Mouse (Mus musculus) liver, embryonic 14.5 days (tissue): Measurements from ENCODE around the gene Mmel1. TPM values are rescaled to one million over a fixed set of nuclear protein-coding genes. Genes with fewer than 3 reads are reported as not detected.

Experiments
- ATAC-seq: fragments of 200-750 bp; cut with Nextera tagmentation; 2 replicates; pipeline ENCODE4 v1.8.0; 2017; ENCODE audit warnings: moderate number of reproducible peaks, mild to moderate bottlenecking, moderate library complexity; ENCODE audit not compliant: insufficient read depth
- DNase-seq, 3 experiments: peaks; one replicate each; pipeline ENCODE4 v3.0.0-alpha.2; 2012 to 2013; ENCODE audit warnings: low read depth in 3 of 3, low spot score in 3 of 3
- H3K27ac ChIP-seq: fragments of 300-500 bp; sonication (generic); 2 replicates; pipeline ENCODE4 v1.5.1; 2014; ENCODE audit warnings: moderate library complexity, mild to moderate bottlenecking, control low read depth, inconsistent platforms
- H3K27me3 ChIP-seq: fragments of 300-500 bp; sonication (generic); 2 replicates; pipeline ENCODE4 v1.6.1; 2014; ENCODE audit warnings: mild to moderate bottlenecking, low read length, moderate library complexity; ENCODE audit not compliant: control insufficient read depth, insufficient read depth
- H3K36me3 ChIP-seq: fragments of 300-500 bp; sonication (generic); replicated peaks from 2 replicates; pipeline ENCODE4 v1.6.1; 2014; ENCODE audit warnings: low read depth; ENCODE audit not compliant: control insufficient read depth, insufficient read depth
- H3K4me1 ChIP-seq, 2 experiments: fragments of 200-500 bp in 1 of 2; fragments of 300-500 bp in 1 of 2; sonication (generic) in 1 of 2; replicated peaks; 2 replicates each; pipeline ENCODE4 v1.6.1; 2012 to 2014; ENCODE audit warnings: antibody characterized with exemption in 1 of 2, inconsistent platforms in 1 of 2, low read length in 1 of 2; ENCODE audit not compliant: control insufficient read depth in 2 of 2, insufficient read depth in 2 of 2
- H3K4me2 ChIP-seq: fragments of 300-500 bp; sonication (generic); 2 replicates; pipeline ENCODE4 v1.6.1; 2014; ENCODE audit warnings: low read depth, mild to moderate bottlenecking, control low read depth, moderate library complexity
- H3K4me3 ChIP-seq, 2 experiments: fragments of 200-500 bp in 1 of 2; fragments of 300-500 bp in 1 of 2; sonication (generic) in 1 of 2; 2 replicates each; pipeline ENCODE4 v1.5.1; 2012 to 2014; ENCODE audit warnings: low read depth in 2 of 2, low read length in 2 of 2, mild to moderate bottlenecking in 2 of 2, control low read depth in 1 of 2, inconsistent platforms in 1 of 2, moderate library complexity in 1 of 2; ENCODE audit not compliant: insufficient read depth in 1 of 2
- H3K9ac ChIP-seq: fragments of 300-500 bp; sonication (generic); replicated peaks from 2 replicates; pipeline ENCODE4 v1.6.1; 2014; ENCODE audit warnings: mild to moderate bottlenecking, control low read depth, moderate library complexity
- H3K9me3 ChIP-seq: fragments of 300-500 bp; sonication (generic); 2 replicates; pipeline ENCODE4 v1.6.1; 2016; ENCODE audit warnings: low read length, mixed read lengths; ENCODE audit not compliant: control insufficient read depth
- CTCF ChIP-seq: IDR thresholded peaks from 2 replicates; pipeline ENCODE4 v1.5.1; 2016; ENCODE audit warnings: antibody characterized with exemption, low read depth, control low read depth
- EP300 ChIP-seq: IDR thresholded peaks from 2 replicates; pipeline ENCODE4 v1.6.1; 2016; ENCODE audit warnings: antibody characterized with exemption, low read depth
- WGBS: fragments of 180-500 bp; shearing (Covaris S2); extraction: QIAGEN DNeasy Blood & Tissue Kit; methylation state at CpG from one replicate; pipeline ENCODE4 v1.1.7; 2014; ENCODE audit not compliant: insufficient replicate concordance; 5-methylcytosine and 5-hydroxymethylcytosine counted together
- polyA plus RNA-seq, 2 experiments: library from polyadenylated mRNA; depleted of rRNA in 1 of 2; stranded (reverse) in 1 of 2; unstranded in 1 of 2; fragments of >200 nt; fragmentation: Nextera tagmentation in 1 of 2; extraction: Ambion mirVana in 1 of 2; gene quantifications; 2 replicates each; pipeline versions ENCODE4 v1.2.1 to v1.2.3; 2012 to 2014

Gene Mmel1
- polyA plus RNA-seq, 2 experiments = 2.4 to 2.7 TPM

- H3K27ac ChIP-seq = peak overlapping the region; percentile 72
- H3K4me2 ChIP-seq = peak overlapping the region; percentile 36
- ATAC-seq (no peak), DNase-seq (peak; percentile 76 to 83 (median 77))
- no peaks in the 10 kb centered on the region for H3K27me3 ChIP-seq
- H3K9me3 ChIP-seq = no peaks in the 10 kb centered on the region
- peak overlapping the region; percentile 41 for H3K9ac ChIP-seq
- peak; percentile 95 for TF ChIP-seq CTCF
- no peak for TF ChIP-seq EP300
- H3K4me3 ChIP-seq = no peak overlapping the region
- peaks cover 52 to 56% of the 10 kb centered on the region in 2 experiments for H3K4me1 ChIP-seq
- no peaks in the 10 kb centered on the region for H3K36me3 ChIP-seq
- WGBS = 35% methylated on average over 17 of the region's 17 CpGs
These were observed 38.4 kb downstream of the Mmel1 start for GRCm38 (mm10) chr4:154907833-154908232.

- Histone ChIP-seq H3K4me3 (no peak overlapping the region), H3K27ac (peak overlapping the region; percentile 72), H3K4me1 (peaks cover 55 to 62% of the 10 kb centered on the region in 2 experiments), H3K9ac (no peak overlapping the region), H3K4me2 (peak overlapping the region; percentile 36; the same call in 1 of the 2 replicates), H3K27me3 (no peaks in the 10 kb centered on the region), H3K36me3 (no peaks in the 10 kb centered on the region), H3K9me3 (no peaks in the 10 kb centered on the region)
- DNase-seq (no peak), ATAC-seq (no peak)
- TF ChIP-seq CTCF (no peak), EP300 (peak; percentile 11; the same call in 1 of the 2 replicates)
- WGBS = 37% methylated on average over 5 of the region's 5 CpGs
These were observed 39.1 kb downstream of the Mmel1 start for GRCm38 (mm10) chr4:154908490-154908889.

GRCm38 (mm10) chr4:154910606-154911522 lies 41.5 kb downstream of the Mmel1 start:
- H3K36me3 ChIP-seq = peaks cover 9% of the 10 kb centered on the region
- H3K4me1 ChIP-seq = peaks cover 73 to 78% of the 10 kb centered on the region in 2 experiments
- ATAC-seq (peak; percentile 63), DNase-seq (no peak)
- peak overlapping the region; percentile 81 for H3K4me2 ChIP-seq
- H3K9me3 ChIP-seq = no peaks in the 10 kb centered on the region
- TF ChIP-seq EP300 = peak; percentile 25; the same call in 1 of the 2 replicates
- no peak for TF ChIP-seq CTCF
- peak overlapping the region; percentile 81 for H3K9ac ChIP-seq
- H3K27me3 ChIP-seq = no peaks in the 10 kb centered on the region
- 27% methylated on average over 15 of the region's 15 CpGs for WGBS
- peak overlapping the region in 1 of 2 experiments; percentile 39; a peak in 2 of 4 replicates for H3K4me3 ChIP-seq
- H3K27ac ChIP-seq = peak overlapping the region; percentile 97

GRCm38 (mm10) chr4:154911644-154912043 lies 42.3 kb downstream of the Mmel1 start:
- peak overlapping the region; percentile 81 for H3K9ac ChIP-seq
- TF ChIP-seq CTCF = no peak
- TF ChIP-seq EP300 = peak; percentile 90
- peak overlapping the region; percentile 39 to 42 for H3K4me3 ChIP-seq
- peaks cover 17% of the 10 kb centered on the region for H3K36me3 ChIP-seq
- 14% methylated on average over 2 of the region's 2 CpGs for WGBS
- no peaks in the 10 kb centered on the region for H3K9me3 ChIP-seq
- ATAC-seq = peak; percentile 90
- peak overlapping the region; percentile 81 for H3K4me2 ChIP-seq
- no peaks in the 10 kb centered on the region for H3K27me3 ChIP-seq
- H3K27ac ChIP-seq = peak overlapping the region; percentile 97
- DNase-seq = peak; percentile 79 to 83 (median 80)
- peaks cover 78 to 82% of the 10 kb centered on the region in 2 experiments for H3K4me1 ChIP-seq

GRCm38 (mm10) chr4:154913845-154914244 lies 44.5 kb downstream of the Mmel1 start:
- peaks cover 69 to 82% of the 10 kb centered on the region in 2 experiments for H3K4me1 ChIP-seq
- DNase-seq (no peak), ATAC-seq (no peak)
- no peak overlapping the region for H3K4me2 ChIP-seq
- no peaks in the 10 kb centered on the region for H3K27me3 ChIP-seq
- TF ChIP-seq EP300 (no peak), CTCF (no peak)
- H3K4me3 ChIP-seq = no peak overlapping the region
- no peaks in the 10 kb centered on the region for H3K9me3 ChIP-seq
- H3K27ac ChIP-seq = peak overlapping the region; percentile 97
- H3K36me3 ChIP-seq = peaks cover 39% of the 10 kb centered on the region
- 75% methylated on average over 3 of the region's 3 CpGs for WGBS
- H3K9ac ChIP-seq = peak overlapping the region; percentile 25; the same call in 1 of the 2 replicates
